Mouse (Mus musculus): ENCODE measurements around the gene Mcm10. TPM values are rescaled to one million over a fixed set of nuclear protein-coding genes. Genes with fewer than 3 reads are reported as not detected.
A peak's percentile ranks its signal among the peaks of the same experiment; 100 is the strongest.

Mcm10 gene
- total and polyA plus RNA-seq, 3 experiments = 102 to 214 (median 107) TPM

GRCm38 (mm10) chr2:5007107-5007506 is 5.5 kb downstream of the Mcm10 start:
- H3K9me3 ChIP-seq (replicated peaks; ENCODE audit: insufficient read depth, low read length) = no peaks in the 10 kb centered on the region
- H3K36me3 ChIP-seq (ENCODE audit: control insufficient read depth in 1 of 2, insufficient read depth in 2 of 2, low read length in 2 of 2) = peaks cover 5 to 26% of the 10 kb centered on the region in 2 experiments
- peaks cover 0 to 4% of the 10 kb centered on the region in 2 experiments; a peak in 1 of 4 replicates for H3K4me1 ChIP-seq (ENCODE audit: control insufficient read depth in 1 of 2, insufficient read depth in 2 of 2, low read length in 2 of 2)
- no peaks in the 10 kb centered on the region for H3K27me3 ChIP-seq (ENCODE audit: control insufficient read depth in 1 of 2, insufficient read depth in 2 of 2, low read length in 2 of 2)
- no peak for DNase-seq (ENCODE audit: low read depth, low spot score)
- H3K79me2 ChIP-seq (ENCODE audit: control insufficient read depth, insufficient read depth, low read length, poor library complexity) = peaks cover 15% of the 10 kb centered on the region
- H3K9ac ChIP-seq (ENCODE audit: control insufficient read depth, low read depth, low read length, poor library complexity, severe bottlenecking) = no peak overlapping the region
- H3K4me3 ChIP-seq (ENCODE audit: control insufficient read depth in 1 of 2, insufficient read depth in 1 of 2, low read depth in 2 of 2, low read length in 2 of 2) = no peak overlapping the region
- no peak overlapping the region for H3K27ac ChIP-seq (ENCODE audit: control insufficient read depth, low read depth, low read length)
- TF ChIP-seq TAL1 (IDR thresholded peaks at IDR 0.05; ENCODE audit: low read length) (no peak), NRF1 (IDR thresholded peaks at IDR 0.05; ENCODE audit: insufficient read depth, low read depth, low read length, poor library complexity, severe bottlenecking) (no peak)

- H3K36me3 ChIP-seq (ENCODE audit: control insufficient read depth in 1 of 2, insufficient read depth in 2 of 2, low read length in 2 of 2) = peaks cover 0 to 17% of the 10 kb centered on the region in 2 experiments; a peak in 2 of 4 replicates
- TF ChIP-seq MXI1 (IDR thresholded peaks at IDR 0.05; ENCODE audit: low read depth, low read length) (no peak), USF1 (IDR thresholded peaks at IDR 0.05; ENCODE audit: low read depth, low read length) (peak; percentile 38; the same call in 1 of the 2 replicates)
These were observed 11.3 kb downstream of the Mcm10 start for GRCm38 (mm10) chr2:5001266-5001665.

GRCm38 (mm10) chr2:4998905-4999304 is 13.7 kb downstream of the Mcm10 start:
- Histone ChIP-seq H3K27me3 (ENCODE audit: control insufficient read depth in 1 of 2, insufficient read depth in 2 of 2, low read length in 2 of 2) (no peaks in the 10 kb centered on the region), H3K27ac (ENCODE audit: control insufficient read depth, low read depth, low read length) (no peak overlapping the region), H3K79me2 (ENCODE audit: control insufficient read depth, insufficient read depth, low read length, poor library complexity) (no peaks in the 10 kb centered on the region), H3K9me3 (replicated peaks; ENCODE audit: insufficient read depth, low read length) (no peaks in the 10 kb centered on the region), H3K9ac (ENCODE audit: control insufficient read depth, low read depth, low read length, poor library complexity, severe bottlenecking) (no peak overlapping the region), H3K4me3 (ENCODE audit: control insufficient read depth in 1 of 2, insufficient read depth in 1 of 2, low read depth in 2 of 2, low read length in 2 of 2) (no peak overlapping the region), H3K36me3 (ENCODE audit: control insufficient read depth in 1 of 2, insufficient read depth in 2 of 2, low read length in 2 of 2) (peaks cover 0 to 18% of the 10 kb centered on the region in 2 experiments; a peak in 2 of 4 replicates), H3K4me1 (ENCODE audit: control insufficient read depth in 1 of 2, insufficient read depth in 2 of 2, low read length in 2 of 2) (no peaks in the 10 kb centered on the region)
- no peak for TF ChIP-seq RCOR1 (IDR thresholded peaks at IDR 0.05; ENCODE audit: low read depth, low read length)
- TF ChIP-seq SMC3 (IDR thresholded peaks at IDR 0.05; ENCODE audit: low read depth, low read length) = 0 out of 2 replicates have a peak, but pooled peaks have one; percentile 17
- TF ChIP-seq MAX (IDR thresholded peaks at IDR 0.05; ENCODE audit: low read length) = no peak
- TF ChIP-seq RAD21 (IDR thresholded peaks at IDR 0.05; ENCODE audit: low read depth, low read length) = no peak
- no peak for TF ChIP-seq TBP (IDR thresholded peaks at IDR 0.05; ENCODE audit: low read depth, low read length)
- no peak for TF ChIP-seq CHD2 (IDR thresholded peaks at IDR 0.05; ENCODE audit: low read length)
- no peak for TF ChIP-seq BHLHE40 (IDR thresholded peaks at IDR 0.05; ENCODE audit: borderline replicate concordance, low read depth, low read length)
- no peak for TF ChIP-seq MAZ (IDR thresholded peaks at IDR 0.05; ENCODE audit: low read depth, low read length)
- no peak for TF ChIP-seq KAT2A (conservative IDR thresholded peaks at IDR 0.05; ENCODE audit: low read depth, low read length)
- TF ChIP-seq TAL1 (IDR thresholded peaks at IDR 0.05; ENCODE audit: low read length) = no peak
- TF ChIP-seq ZNF384 (IDR thresholded peaks at IDR 0.05; ENCODE audit: low read depth, low read length) = no peak
- peak in 1 of 3 experiments; percentile 42; a peak in 2 of 6 replicates for TF ChIP-seq CTCF (IDR thresholded peaks at IDR 0.05 in 2 of 3, conservative IDR thresholded peaks at IDR 0.05 in 1 of 3; ENCODE audit: control insufficient read depth in 1 of 3, insufficient read depth in 1 of 3, low read depth in 2 of 3, low read length in 3 of 3, poor library complexity in 1 of 3, severe bottlenecking in 1 of 3)
- TF ChIP-seq MYC (IDR thresholded peaks at IDR 0.05; ENCODE audit: low read depth, low read length) = no peak
- no peak for DNase-seq (ENCODE audit: low read depth, low spot score)

More at GRCm38 (mm10) chr2:5001266-5001665, 11.3 kb downstream of the Mcm10 start:
- DNase-seq (ENCODE audit: low read depth, low spot score) = no peak
- Histone ChIP-seq H3K4me1 (ENCODE audit: control insufficient read depth in 1 of 2, insufficient read depth in 2 of 2, low read length in 2 of 2) (no peaks in the 10 kb centered on the region), H3K27ac (ENCODE audit: control insufficient read depth, low read depth, low read length) (no peak overlapping the region), H3K79me2 (ENCODE audit: control insufficient read depth, insufficient read depth, low read length, poor library complexity) (no peaks in the 10 kb centered on the region), H3K27me3 (ENCODE audit: control insufficient read depth in 1 of 2, insufficient read depth in 2 of 2, low read length in 2 of 2) (no peaks in the 10 kb centered on the region), H3K4me3 (ENCODE audit: control insufficient read depth in 1 of 2, insufficient read depth in 1 of 2, low read depth in 2 of 2, low read length in 2 of 2) (no peak overlapping the region), H3K9me3 (replicated peaks; ENCODE audit: insufficient read depth, low read length) (no peaks in the 10 kb centered on the region), H3K9ac (ENCODE audit: control insufficient read depth, low read depth, low read length, poor library complexity, severe bottlenecking) (no peak overlapping the region)

Measured in MEL (cell line).